Mouse (Mus musculus): ENCODE results near the gene Cs. TPM values are rescaled to one million over a fixed set of nuclear protein-coding genes. Genes with fewer than 3 reads are reported as not detected.

Gene Cs
- polyA plus RNA-seq, 1 experiment = 212 TPM

- Histone ChIP-seq H3K4me3 (ENCODE audit: insufficient read depth, poor library complexity, severe bottlenecking) (no peak overlapping the region), H3K36me3 (ENCODE audit: control insufficient read depth, insufficient read depth) (no peaks in the 10 kb centered on the region), H3ac (ENCODE audit: control insufficient read depth, insufficient read length, low read depth) (no peak overlapping the region), H3K79me2 (ENCODE audit: control insufficient read depth, insufficient read depth) (no peaks in the 10 kb centered on the region), H3K79me3 (ENCODE audit: low read depth) (no peaks in the 10 kb centered on the region), H3K27me3 (ENCODE audit: control insufficient read depth, insufficient read depth, insufficient read length) (peaks cover 4% of the 10 kb centered on the region)
- TF ChIP-seq MAX (IDR thresholded peaks at IDR 0.05) (no peak), USF1 (IDR thresholded peaks at IDR 0.05; ENCODE audit: low read depth) (no peak), MYOG (IDR thresholded peaks at IDR 0.05; ENCODE audit: control insufficient read depth, extremely low read depth, insufficient read length) (no peak), MYOD1 (IDR thresholded peaks at IDR 0.05; ENCODE audit: control insufficient read depth, insufficient read length, low read depth) (no peak), FOSL1 (IDR thresholded peaks at IDR 0.05; ENCODE audit: insufficient read depth, low read length, poor library complexity, severe bottlenecking) (no peak), CTCF (IDR thresholded peaks at IDR 0.05; ENCODE audit: control insufficient read depth, insufficient read depth, insufficient read length) (no peak), CEBPB (IDR thresholded peaks at IDR 0.05; ENCODE audit: low read depth) (no peak)
Measured at GRCm38 (mm10) chr10:128298243-128298642, 39.3 kb upstream of the Cs start.

GRCm38 (mm10) chr10:128298702-128299171 lies 38.8 kb upstream of the Cs start, which contains the start of gene Il23a:
Gene Il23a (minus strand): TSS chr10:128298752.
- no peak for TF ChIP-seq CEBPB (IDR thresholded peaks at IDR 0.05; ENCODE audit: low read depth)
- no peak for TF ChIP-seq USF1 (IDR thresholded peaks at IDR 0.05; ENCODE audit: low read depth)
- no peak for TF ChIP-seq MYOG (IDR thresholded peaks at IDR 0.05; ENCODE audit: control insufficient read depth, extremely low read depth, insufficient read length)
- no peak for TF ChIP-seq MAX (IDR thresholded peaks at IDR 0.05)
- TF ChIP-seq MYOD1 (IDR thresholded peaks at IDR 0.05; ENCODE audit: control insufficient read depth, insufficient read length, low read depth) = no peak
- no peak for TF ChIP-seq CTCF (IDR thresholded peaks at IDR 0.05; ENCODE audit: control insufficient read depth, insufficient read depth, insufficient read length)
- TF ChIP-seq FOSL1 (IDR thresholded peaks at IDR 0.05; ENCODE audit: insufficient read depth, low read length, poor library complexity, severe bottlenecking) = no peak
- H3K27me3 ChIP-seq (ENCODE audit: control insufficient read depth, insufficient read depth, insufficient read length) = peaks cover 4% of the 10 kb centered on the region
- no peaks in the 10 kb centered on the region for H3K79me3 ChIP-seq (ENCODE audit: low read depth)
- no peaks in the 10 kb centered on the region for H3K36me3 ChIP-seq (ENCODE audit: control insufficient read depth, insufficient read depth)
- H3K79me2 ChIP-seq (ENCODE audit: control insufficient read depth, insufficient read depth) = peaks cover 4% of the 10 kb centered on the region
- H3K4me3 ChIP-seq (ENCODE audit: insufficient read depth, poor library complexity, severe bottlenecking) = no peak within 1 kb of the TSS
- H3ac ChIP-seq (ENCODE audit: control insufficient read depth, insufficient read length, low read depth) = no peak within 1 kb of the TSS

GRCm38 (mm10) chr10:128302357-128302756 lies 35.2 kb upstream of the Cs start:
- H3K79me2 ChIP-seq (ENCODE audit: control insufficient read depth, insufficient read depth) = peaks cover 15% of the 10 kb centered on the region
- peak overlapping the region; percentile 76 for H3ac ChIP-seq (ENCODE audit: control insufficient read depth, insufficient read length, low read depth)
- H3K79me3 ChIP-seq (ENCODE audit: low read depth) = peaks cover 5% of the 10 kb centered on the region
- H3K27me3 ChIP-seq (ENCODE audit: control insufficient read depth, insufficient read depth, insufficient read length) = peaks cover 2% of the 10 kb centered on the region
- H3K36me3 ChIP-seq (ENCODE audit: control insufficient read depth, insufficient read depth) = no peaks in the 10 kb centered on the region
- peak overlapping the region; percentile 56 for H3K4me3 ChIP-seq (ENCODE audit: insufficient read depth, poor library complexity, severe bottlenecking)
- TF ChIP-seq USF1 (IDR thresholded peaks at IDR 0.05; ENCODE audit: low read depth) (no peak), MYOD1 (IDR thresholded peaks at IDR 0.05; ENCODE audit: control insufficient read depth, insufficient read length, low read depth) (no peak), MAX (IDR thresholded peaks at IDR 0.05) (no peak), CEBPB (IDR thresholded peaks at IDR 0.05; ENCODE audit: low read depth) (no peak), CTCF (IDR thresholded peaks at IDR 0.05; ENCODE audit: control insufficient read depth, insufficient read depth, insufficient read length) (no peak), FOSL1 (IDR thresholded peaks at IDR 0.05; ENCODE audit: insufficient read depth, low read length, poor library complexity, severe bottlenecking) (no peak), MYOG (IDR thresholded peaks at IDR 0.05; ENCODE audit: control insufficient read depth, extremely low read depth, insufficient read length) (no peak)

- H3K4me3 ChIP-seq (ENCODE audit: insufficient read depth, poor library complexity, severe bottlenecking) = peak overlapping the region; percentile 56
- peaks cover 15% of the 10 kb centered on the region for H3K79me2 ChIP-seq (ENCODE audit: control insufficient read depth, insufficient read depth)
- TF ChIP-seq FOSL1 (IDR thresholded peaks at IDR 0.05; ENCODE audit: insufficient read depth, low read length, poor library complexity, severe bottlenecking) = no peak
- no peak for TF ChIP-seq MAX (IDR thresholded peaks at IDR 0.05)
- no peak for TF ChIP-seq USF1 (IDR thresholded peaks at IDR 0.05; ENCODE audit: low read depth)
- no peak for TF ChIP-seq CEBPB (IDR thresholded peaks at IDR 0.05; ENCODE audit: low read depth)
- TF ChIP-seq MYOD1 (IDR thresholded peaks at IDR 0.05; ENCODE audit: control insufficient read depth, insufficient read length, low read depth) = no peak
- TF ChIP-seq CTCF (IDR thresholded peaks at IDR 0.05; ENCODE audit: control insufficient read depth, insufficient read depth, insufficient read length) = no peak
- no peak for TF ChIP-seq MYOG (IDR thresholded peaks at IDR 0.05; ENCODE audit: control insufficient read depth, extremely low read depth, insufficient read length)
- H3K79me3 ChIP-seq (ENCODE audit: low read depth) = peaks cover 5% of the 10 kb centered on the region
- H3ac ChIP-seq (ENCODE audit: control insufficient read depth, insufficient read length, low read depth) = peak overlapping the region; percentile 76
- no peaks in the 10 kb centered on the region for H3K36me3 ChIP-seq (ENCODE audit: control insufficient read depth, insufficient read depth)
- H3K27me3 ChIP-seq (ENCODE audit: control insufficient read depth, insufficient read depth, insufficient read length) = no peaks in the 10 kb centered on the region
Measured at GRCm38 (mm10) chr10:128302785-128303125, 34.8 kb upstream of the Cs start.

- H3K79me3 ChIP-seq (ENCODE audit: low read depth) = peaks cover 5% of the 10 kb centered on the region
- peaks cover 15% of the 10 kb centered on the region for H3K79me2 ChIP-seq (ENCODE audit: control insufficient read depth, insufficient read depth)
- H3K36me3 ChIP-seq (ENCODE audit: control insufficient read depth, insufficient read depth) = no peaks in the 10 kb centered on the region
- peak within 1 kb of the TSS; percentile 79 for H3ac ChIP-seq (ENCODE audit: control insufficient read depth, insufficient read length, low read depth)
- TF ChIP-seq FOSL1 (IDR thresholded peaks at IDR 0.05; ENCODE audit: insufficient read depth, low read length, poor library complexity, severe bottlenecking) (no peak), MAX (IDR thresholded peaks at IDR 0.05) (no peak), MYOG (IDR thresholded peaks at IDR 0.05; ENCODE audit: control insufficient read depth, extremely low read depth, insufficient read length) (no peak), CTCF (IDR thresholded peaks at IDR 0.05; ENCODE audit: control insufficient read depth, insufficient read depth, insufficient read length) (no peak), USF1 (IDR thresholded peaks at IDR 0.05; ENCODE audit: low read depth) (no peak), CEBPB (IDR thresholded peaks at IDR 0.05; ENCODE audit: low read depth) (no peak), MYOD1 (IDR thresholded peaks at IDR 0.05; ENCODE audit: control insufficient read depth, insufficient read length, low read depth) (no peak)
- peak within 1 kb of the TSS; percentile 56 for H3K4me3 ChIP-seq (ENCODE audit: insufficient read depth, poor library complexity, severe bottlenecking)
- H3K27me3 ChIP-seq (ENCODE audit: control insufficient read depth, insufficient read depth, insufficient read length) = no peaks in the 10 kb centered on the region
Measured at GRCm38 (mm10) chr10:128303126-128304021, 34.2 kb upstream of the Cs start, which contains the start of gene Pan2. Gene Pan2 (plus strand): TSS chr10:128303335.
